Mouse (Mus musculus): ENCODE results near the gene Cnpy3.

Cnpy3 gene

GRCm38 (mm10) chr17:46750580-46750979 is 1.4 kb downstream of the Cnpy3 start:
- H3K27me3 ChIP-seq (ENCODE audit: insufficient read depth, low read length) = no peaks in the 10 kb centered on the region
- TF ChIP-seq POU5F1 (IDR thresholded peaks at IDR 0.05; ENCODE audit: borderline replicate concordance, low read length) = no peak
- no peak for TF ChIP-seq CTCF (conservative IDR thresholded peaks at IDR 0.05; ENCODE audit: low read length)
- no peak for TF ChIP-seq NANOG (IDR thresholded peaks at IDR 0.05; ENCODE audit: borderline replicate concordance, low read length)

GRCm38 (mm10) chr17:46749282-46749681 is 2.7 kb downstream of the Cnpy3 start:
- H3K4me3 ChIP-seq (replicated peaks; ENCODE audit: low read length) = no peak overlapping the region
- TF ChIP-seq NANOG (IDR thresholded peaks at IDR 0.05; ENCODE audit: borderline replicate concordance, low read length) (no peak), POU5F1 (IDR thresholded peaks at IDR 0.05; ENCODE audit: borderline replicate concordance, low read length) (no peak), CTCF (conservative IDR thresholded peaks at IDR 0.05; ENCODE audit: low read length) (no peak)
- H3K36me3 ChIP-seq (ENCODE audit: insufficient read depth, low read length) = peaks cover 52% of the 10 kb centered on the region
- H3K4me1 ChIP-seq (replicated peaks; ENCODE audit: low read depth, low read length) = peaks cover 53% of the 10 kb centered on the region
- H3K27me3 ChIP-seq (ENCODE audit: insufficient read depth, low read length) = no peaks in the 10 kb centered on the region
- no peaks in the 10 kb centered on the region for H3K9me3 ChIP-seq (ENCODE audit: low read length)

More at GRCm38 (mm10) chr17:46750580-46750979, 1.4 kb downstream of the Cnpy3 start:
- H3K4me1 ChIP-seq (replicated peaks; ENCODE audit: low read depth, low read length) = peaks cover 46% of the 10 kb centered on the region
- peaks cover 43% of the 10 kb centered on the region for H3K36me3 ChIP-seq (ENCODE audit: insufficient read depth, low read length)
- H3K4me3 ChIP-seq (replicated peaks; ENCODE audit: low read length) = peak overlapping the region; percentile 91
- H3K9me3 ChIP-seq (ENCODE audit: low read length) = no peaks in the 10 kb centered on the region

- no peaks in the 10 kb centered on the region for H3K9me3 ChIP-seq (ENCODE audit: low read length)
- peaks cover 67% of the 10 kb centered on the region for H3K36me3 ChIP-seq (ENCODE audit: insufficient read depth, low read length)
- no peak for TF ChIP-seq NANOG (IDR thresholded peaks at IDR 0.05; ENCODE audit: borderline replicate concordance, low read length)
- H3K27me3 ChIP-seq (ENCODE audit: insufficient read depth, low read length) = no peaks in the 10 kb centered on the region
- no peak overlapping the region for H3K4me3 ChIP-seq (replicated peaks; ENCODE audit: low read length)
- peaks cover 62% of the 10 kb centered on the region for H3K4me1 ChIP-seq (replicated peaks; ENCODE audit: low read depth, low read length)
These were observed 4.2 kb downstream of the Cnpy3 start for GRCm38 (mm10) chr17:46747806-46748205.

GRCm38 (mm10) chr17:46747234-46747633 is 4.8 kb downstream of the Cnpy3 start:
- Histone ChIP-seq H3K36me3 (ENCODE audit: insufficient read depth, low read length) (peaks cover 72% of the 10 kb centered on the region), H3K27me3 (ENCODE audit: insufficient read depth, low read length) (no peaks in the 10 kb centered on the region), H3K4me3 (replicated peaks; ENCODE audit: low read length) (no peak overlapping the region), H3K4me1 (replicated peaks; ENCODE audit: low read depth, low read length) (peaks cover 62% of the 10 kb centered on the region), H3K9me3 (ENCODE audit: low read length) (no peaks in the 10 kb centered on the region)
- TF ChIP-seq POU5F1 (IDR thresholded peaks at IDR 0.05; ENCODE audit: borderline replicate concordance, low read length) = no peak
- TF ChIP-seq CTCF (conservative IDR thresholded peaks at IDR 0.05; ENCODE audit: low read length) = no peak
- TF ChIP-seq NANOG (IDR thresholded peaks at IDR 0.05; ENCODE audit: borderline replicate concordance, low read length) = no peak

GRCm38 (mm10) chr17:46745506-46745905 is 6.5 kb downstream of the Cnpy3 start:
- Histone ChIP-seq H3K4me1 (replicated peaks; ENCODE audit: low read depth, low read length) (peaks cover 51% of the 10 kb centered on the region), H3K4me3 (replicated peaks; ENCODE audit: low read length) (no peak overlapping the region), H3K27me3 (ENCODE audit: insufficient read depth, low read length) (no peaks in the 10 kb centered on the region), H3K36me3 (ENCODE audit: insufficient read depth, low read length) (peaks cover 83% of the 10 kb centered on the region), H3K9me3 (ENCODE audit: low read length) (no peaks in the 10 kb centered on the region)
- TF ChIP-seq NANOG (IDR thresholded peaks at IDR 0.05; ENCODE audit: borderline replicate concordance, low read length) = no peak
- no peak for TF ChIP-seq POU5F1 (IDR thresholded peaks at IDR 0.05; ENCODE audit: borderline replicate concordance, low read length)
- no peak for TF ChIP-seq CTCF (conservative IDR thresholded peaks at IDR 0.05; ENCODE audit: low read length)

- no peaks in the 10 kb centered on the region for H3K9me3 ChIP-seq (ENCODE audit: low read length)
- H3K4me1 ChIP-seq (replicated peaks; ENCODE audit: low read depth, low read length) = peaks cover 37% of the 10 kb centered on the region
- no peak for TF ChIP-seq NANOG (IDR thresholded peaks at IDR 0.05; ENCODE audit: borderline replicate concordance, low read length)
- no peak for TF ChIP-seq CTCF (conservative IDR thresholded peaks at IDR 0.05; ENCODE audit: low read length)
- TF ChIP-seq POU5F1 (IDR thresholded peaks at IDR 0.05; ENCODE audit: borderline replicate concordance, low read length) = no peak
- H3K27me3 ChIP-seq (ENCODE audit: insufficient read depth, low read length) = no peaks in the 10 kb centered on the region
- H3K36me3 ChIP-seq (ENCODE audit: insufficient read depth, low read length) = peaks cover 65% of the 10 kb centered on the region
- H3K4me3 ChIP-seq (replicated peaks; ENCODE audit: low read length) = no peak overlapping the region
These were observed 9.0 kb downstream of the Cnpy3 start for GRCm38 (mm10) chr17:46742986-46743385.

GRCm38 (mm10) chr17:46741305-46741704 is 10.7 kb downstream of the Cnpy3 start:
- no peak for TF ChIP-seq POU5F1 (IDR thresholded peaks at IDR 0.05; ENCODE audit: borderline replicate concordance, low read length)
- no peak for TF ChIP-seq CTCF (conservative IDR thresholded peaks at IDR 0.05; ENCODE audit: low read length)
- TF ChIP-seq NANOG (IDR thresholded peaks at IDR 0.05; ENCODE audit: borderline replicate concordance, low read length) = no peak
- no peaks in the 10 kb centered on the region for H3K27me3 ChIP-seq (ENCODE audit: insufficient read depth, low read length)
- no peaks in the 10 kb centered on the region for H3K9me3 ChIP-seq (ENCODE audit: low read length)
- H3K4me1 ChIP-seq (replicated peaks; ENCODE audit: low read depth, low read length) = peaks cover 35% of the 10 kb centered on the region
- no peak overlapping the region for H3K4me3 ChIP-seq (replicated peaks; ENCODE audit: low read length)
- peaks cover 62% of the 10 kb centered on the region for H3K36me3 ChIP-seq (ENCODE audit: insufficient read depth, low read length)

- Histone ChIP-seq H3K9me3 (ENCODE audit: low read length) (no peaks in the 10 kb centered on the region), H3K36me3 (ENCODE audit: insufficient read depth, low read length) (peaks cover 39% of the 10 kb centered on the region), H3K27me3 (ENCODE audit: insufficient read depth, low read length) (no peaks in the 10 kb centered on the region), H3K4me3 (replicated peaks; ENCODE audit: low read length) (no peak overlapping the region; the same call in 1 of the 2 replicates), H3K4me1 (replicated peaks; ENCODE audit: low read depth, low read length) (peaks cover 21% of the 10 kb centered on the region)
- TF ChIP-seq CTCF (conservative IDR thresholded peaks at IDR 0.05; ENCODE audit: low read length) (peak; percentile 91), NANOG (IDR thresholded peaks at IDR 0.05; ENCODE audit: borderline replicate concordance, low read length) (no peak)
These were observed 15.9 kb downstream of the Cnpy3 start for GRCm38 (mm10) chr17:46736160-46736559.

- TF ChIP-seq NANOG (IDR thresholded peaks at IDR 0.05; ENCODE audit: borderline replicate concordance, low read length) (no peak), POU5F1 (IDR thresholded peaks at IDR 0.05; ENCODE audit: borderline replicate concordance, low read length) (no peak), CTCF (conservative IDR thresholded peaks at IDR 0.05; ENCODE audit: low read length) (no peak)
- peaks cover 37% of the 10 kb centered on the region for H3K36me3 ChIP-seq (ENCODE audit: insufficient read depth, low read length)
- no peaks in the 10 kb centered on the region for H3K9me3 ChIP-seq (ENCODE audit: low read length)
- H3K4me3 ChIP-seq (replicated peaks; ENCODE audit: low read length) = no peak overlapping the region
- 0 out of 2 replicates have a peak, but pooled peaks cover 4% of the 10 kb centered on the region for H3K27me3 ChIP-seq (ENCODE audit: insufficient read depth, low read length)
- peaks cover 21% of the 10 kb centered on the region for H3K4me1 ChIP-seq (replicated peaks; ENCODE audit: low read depth, low read length)
These were observed 16.7 kb downstream of the Cnpy3 start for GRCm38 (mm10) chr17:46735287-46735686.

Measured in E14TG2a.4 (cell line).